Mouse (Mus musculus) limb, embryonic 12.5 days (tissue): ENCODE data around the gene Sbp. TPM values are rescaled to one million over a fixed set of nuclear protein-coding genes. Genes with fewer than 3 reads are reported as not detected.

Source experiments
- ATAC-seq: fragments of 200-750 bp; cut with Nextera tagmentation; 2 replicates; pipeline ENCODE4 v1.8.0; 2017; ENCODE audit warnings: low read depth, moderate TSS enrichment; ENCODE audit not compliant: insufficient number of reproducible peaks, insufficient read depth, low FRiP score, low TSS enrichment
- H3K27ac ChIP-seq: fragments of 300-500 bp; sonication (generic); 2 replicates; pipeline ENCODE4 v1.5.1; 2016; ENCODE audit warnings: mild to moderate bottlenecking, moderate library complexity
- H3K27me3 ChIP-seq: fragments of 300-500 bp; sonication (generic); 2 replicates; pipeline ENCODE4 v1.6.1; 2016; ENCODE audit warnings: mild to moderate bottlenecking, moderate library complexity
- H3K36me3 ChIP-seq: fragments of 300-500 bp; sonication (generic); 2 replicates; pipeline ENCODE4 v1.6.1; 2016; ENCODE audit warnings: mild to moderate bottlenecking, moderate library complexity
- H3K4me1 ChIP-seq: fragments of 300-500 bp; sonication (generic); replicated peaks from 2 replicates; pipeline ENCODE4 v1.6.1; 2016
- H3K4me2 ChIP-seq: fragments of 300-500 bp; sonication (generic); 2 replicates; pipeline ENCODE4 v1.6.1; 2016; ENCODE audit warnings: mild to moderate bottlenecking, moderate library complexity
- H3K4me3 ChIP-seq: fragments of 300-500 bp; sonication (generic); replicated peaks from 2 replicates; pipeline ENCODE4 v1.5.1; 2016; ENCODE audit warnings: mild to moderate bottlenecking
- H3K9ac ChIP-seq: fragments of 300-500 bp; sonication (generic); replicated peaks from 2 replicates; pipeline ENCODE4 v1.6.1; 2016; ENCODE audit warnings: mild to moderate bottlenecking, moderate library complexity
- H3K9me3 ChIP-seq: fragments of 300-500 bp; sonication (generic); 2 replicates; pipeline ENCODE4 v1.6.1; 2016; ENCODE audit warnings: mild to moderate bottlenecking, moderate library complexity
- WGBS: fragments of 180-500 bp; shearing (Covaris S2); methylation state at CpG from one replicate; pipeline ENCODE4 v1.1.7; 2016; 5-methylcytosine and 5-hydroxymethylcytosine counted together
- polyA plus RNA-seq: library from polyadenylated mRNA; unstranded; fragments of >200 nt; fragmentation: Nextera tagmentation; extraction: Ambion mirVana; gene quantifications from 2 replicates; pipeline ENCODE4 v1.2.1, GENCODE M21; 2016

Sbp gene
- polyA plus RNA-seq, 1 experiment from 2014 or later = not detected

DNA sequence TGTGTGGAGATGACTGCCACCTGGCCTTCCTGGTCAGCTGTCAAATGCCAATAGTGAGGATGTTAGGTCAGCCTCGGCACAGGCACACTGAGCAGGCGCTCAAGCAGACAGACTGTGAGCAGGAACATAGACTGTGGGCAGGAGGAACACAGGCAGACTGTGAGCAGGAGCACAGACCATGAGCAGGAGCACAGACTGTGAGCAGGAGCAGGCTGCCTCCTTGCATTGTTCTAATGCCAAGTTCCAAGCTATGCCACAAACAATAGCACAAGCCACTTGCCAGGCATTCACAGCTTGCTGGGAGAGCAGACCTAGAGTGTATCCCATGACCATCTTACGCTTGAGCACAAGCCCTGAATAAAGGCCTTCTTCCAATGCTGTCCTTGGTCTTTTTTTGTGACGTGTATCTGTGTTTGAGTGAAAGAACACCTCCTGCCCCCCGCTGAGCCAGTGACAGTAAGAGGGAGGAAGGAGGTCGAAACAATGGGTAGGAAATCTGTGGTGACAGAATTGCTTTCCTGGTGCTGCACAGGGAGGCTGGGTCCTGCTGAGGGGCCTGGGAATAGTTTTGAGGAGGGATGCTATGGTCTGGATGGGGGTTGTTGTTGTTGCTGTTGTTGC, 24.4 kb downstream of the Sbp start:
- no peak for ATAC-seq
- no peak overlapping the region for H3K4me2 ChIP-seq
- no peak overlapping the region for H3K27ac ChIP-seq
- no peaks in the 10 kb centered on the region for H3K9me3 ChIP-seq
- WGBS = 49% methylated on average over 6 of the region's 6 CpGs
- no peak overlapping the region for H3K4me3 ChIP-seq
- H3K36me3 ChIP-seq = no peaks in the 10 kb centered on the region
- H3K9ac ChIP-seq = no peak overlapping the region
- H3K27me3 ChIP-seq = no peaks in the 10 kb centered on the region
- no peaks in the 10 kb centered on the region for H3K4me1 ChIP-seq

DNA sequence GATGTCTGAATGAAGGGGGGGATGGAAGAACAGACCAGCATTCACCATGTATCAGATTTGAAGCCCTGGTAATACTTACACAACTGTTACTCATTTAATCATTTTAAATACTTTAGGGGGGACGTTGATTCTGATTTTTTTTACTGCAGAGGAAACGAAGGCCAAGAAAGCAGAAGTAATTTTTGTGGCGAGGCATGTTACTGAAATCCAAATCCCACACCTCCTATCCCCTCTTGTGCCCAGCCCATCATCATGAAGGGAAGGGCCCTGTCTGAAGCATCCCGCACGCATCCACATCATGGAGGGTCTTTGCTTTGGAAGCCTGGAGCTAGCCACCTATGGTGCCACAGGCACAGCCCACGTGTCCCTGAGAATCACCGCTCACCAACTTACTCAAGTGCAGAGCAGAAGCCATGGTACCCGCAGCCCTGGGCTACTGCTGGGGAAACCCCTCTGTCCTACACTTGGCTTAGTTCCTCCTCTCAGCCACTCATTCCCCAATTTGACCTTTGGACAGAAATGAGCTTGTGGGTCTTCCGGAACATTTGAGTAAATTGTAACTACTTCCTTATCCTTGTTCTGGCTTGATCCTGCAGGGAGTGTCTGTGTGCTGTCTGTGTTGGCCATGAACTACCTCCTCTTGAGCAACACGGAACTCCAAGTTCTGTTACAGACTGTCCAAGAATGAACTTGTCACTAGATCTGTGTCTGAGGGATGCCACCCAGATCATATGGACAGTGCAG, 25.4 kb downstream of the Sbp start:
- no peaks in the 10 kb centered on the region for H3K9me3 ChIP-seq
- H3K27ac ChIP-seq = no peak overlapping the region
- H3K4me3 ChIP-seq = no peak overlapping the region
- H3K9ac ChIP-seq = no peak overlapping the region
- 81% methylated on average over 10 of the region's 10 CpGs for WGBS
- ATAC-seq = no peak
- no peaks in the 10 kb centered on the region for H3K36me3 ChIP-seq
- no peaks in the 10 kb centered on the region for H3K27me3 ChIP-seq
- no peak overlapping the region for H3K4me2 ChIP-seq
- no peaks in the 10 kb centered on the region for H3K4me1 ChIP-seq

DNA sequence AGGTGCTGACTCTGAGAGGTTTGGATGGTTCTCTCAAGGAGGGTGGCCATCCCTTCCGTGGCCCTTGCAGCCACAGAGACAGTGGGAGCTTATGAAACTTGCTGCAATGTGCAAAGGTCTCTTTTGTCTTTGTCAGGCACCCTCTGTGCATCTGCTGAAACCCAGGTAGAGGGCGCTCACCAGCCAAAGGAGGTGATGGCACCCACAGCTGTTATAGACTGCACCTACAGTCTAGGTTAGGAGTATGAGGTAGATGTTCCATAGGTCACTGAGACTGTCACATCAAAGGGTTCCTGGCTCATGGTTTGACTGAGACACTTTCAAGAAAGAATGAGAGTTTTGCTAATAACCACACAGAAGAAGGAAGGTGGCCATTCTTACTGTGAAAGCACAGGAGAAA, 27.3 kb downstream of the Sbp start:
- ATAC-seq = no peak
- no peak overlapping the region for H3K27ac ChIP-seq
- no peak overlapping the region for H3K4me3 ChIP-seq
- WGBS = 59% methylated on average over 2 of the region's 2 CpGs
- H3K4me1 ChIP-seq = no peaks in the 10 kb centered on the region
- H3K9ac ChIP-seq = no peak overlapping the region
- H3K36me3 ChIP-seq = no peaks in the 10 kb centered on the region
- no peaks in the 10 kb centered on the region for H3K27me3 ChIP-seq
- H3K9me3 ChIP-seq = no peaks in the 10 kb centered on the region
- H3K4me2 ChIP-seq = no peak overlapping the region

DNA sequence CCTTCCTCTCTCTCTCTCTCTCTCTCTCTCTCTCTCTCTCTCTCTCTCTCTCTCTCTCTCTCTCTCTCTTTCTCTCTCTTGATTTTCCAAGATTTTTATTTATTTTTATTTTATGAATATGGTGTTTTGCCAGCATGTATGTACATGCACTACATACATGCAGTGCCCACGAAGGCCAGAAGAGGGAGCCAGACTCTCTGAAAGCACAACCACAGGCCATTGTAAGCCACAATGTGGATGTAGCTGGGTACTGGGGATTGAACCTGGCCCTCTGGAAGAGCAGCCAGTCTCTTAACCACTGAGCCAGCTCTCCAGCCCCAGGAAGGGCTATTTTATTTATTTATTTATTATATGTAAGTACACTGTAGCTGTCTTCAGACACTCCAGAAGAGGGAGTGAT, 27.8 kb downstream of the Sbp start:
- 0% methylated on average over 1 of the region's 1 CpGs for WGBS
- Histone ChIP-seq H3K4me1 (no peaks in the 10 kb centered on the region), H3K9me3 (no peaks in the 10 kb centered on the region), H3K4me3 (no peak overlapping the region), H3K4me2 (no peak overlapping the region), H3K9ac (no peak overlapping the region), H3K27ac (no peak overlapping the region), H3K36me3 (no peaks in the 10 kb centered on the region), H3K27me3 (no peaks in the 10 kb centered on the region)
- ATAC-seq = no peak

DNA sequence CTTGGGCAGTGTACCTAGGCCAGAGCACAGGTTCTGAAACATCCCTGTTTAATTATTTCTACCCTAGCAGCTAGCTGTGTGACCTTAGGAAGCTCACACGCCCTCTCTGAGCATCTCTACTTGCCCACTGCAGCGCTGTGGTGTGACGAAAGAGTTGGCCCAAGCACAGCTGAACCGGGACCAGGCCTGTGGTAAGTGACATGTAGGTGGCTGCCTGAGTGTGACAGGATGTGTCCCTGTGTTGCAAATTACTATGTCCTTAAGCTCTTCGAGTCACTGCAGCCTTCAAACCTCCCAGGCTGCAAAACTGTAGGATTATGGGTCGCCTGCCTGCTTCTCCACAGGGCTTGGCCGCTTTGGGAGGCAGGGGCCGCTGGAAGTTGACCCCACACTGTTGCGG, 29.8 kb downstream of the Sbp start:
- H3K9ac ChIP-seq = no peak overlapping the region
- no peak for ATAC-seq
- H3K4me2 ChIP-seq = no peak overlapping the region
- H3K9me3 ChIP-seq = no peaks in the 10 kb centered on the region
- no peak overlapping the region for H3K4me3 ChIP-seq
- no peaks in the 10 kb centered on the region for H3K27me3 ChIP-seq
- WGBS = 87% methylated on average over 9 of the region's 9 CpGs
- H3K36me3 ChIP-seq = no peaks in the 10 kb centered on the region
- H3K27ac ChIP-seq = no peak overlapping the region
- no peaks in the 10 kb centered on the region for H3K4me1 ChIP-seq

DNA sequence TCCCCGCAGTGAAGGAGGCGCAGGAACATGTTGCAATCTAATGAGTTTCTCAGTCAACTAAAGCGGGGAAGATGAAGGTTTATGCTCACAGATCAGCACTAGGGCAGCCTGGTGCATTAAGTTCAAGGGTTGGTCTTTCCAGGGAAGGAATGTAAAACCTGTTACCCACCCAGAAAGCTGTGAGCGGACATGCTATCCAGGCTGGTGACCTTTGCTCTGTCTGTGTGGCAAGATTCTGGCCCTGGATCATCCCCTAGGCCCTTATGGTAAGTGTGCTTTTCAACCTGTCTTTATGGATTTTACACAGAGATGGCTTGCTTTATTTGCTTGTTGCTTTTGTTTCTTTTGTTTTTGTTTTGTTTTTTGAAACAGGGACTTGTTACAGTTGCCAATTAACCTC, 35.2 kb downstream of the Sbp start:
- H3K36me3 ChIP-seq = no peaks in the 10 kb centered on the region
- H3K4me3 ChIP-seq = no peak overlapping the region
- H3K27ac ChIP-seq = no peak overlapping the region
- H3K27me3 ChIP-seq = no peaks in the 10 kb centered on the region
- no peaks in the 10 kb centered on the region for H3K4me1 ChIP-seq
- 87% methylated on average over 4 of the region's 4 CpGs for WGBS
- ATAC-seq = no peak
- H3K4me2 ChIP-seq = no peak overlapping the region
- H3K9ac ChIP-seq = no peak overlapping the region
- no peaks in the 10 kb centered on the region for H3K9me3 ChIP-seq

DNA sequence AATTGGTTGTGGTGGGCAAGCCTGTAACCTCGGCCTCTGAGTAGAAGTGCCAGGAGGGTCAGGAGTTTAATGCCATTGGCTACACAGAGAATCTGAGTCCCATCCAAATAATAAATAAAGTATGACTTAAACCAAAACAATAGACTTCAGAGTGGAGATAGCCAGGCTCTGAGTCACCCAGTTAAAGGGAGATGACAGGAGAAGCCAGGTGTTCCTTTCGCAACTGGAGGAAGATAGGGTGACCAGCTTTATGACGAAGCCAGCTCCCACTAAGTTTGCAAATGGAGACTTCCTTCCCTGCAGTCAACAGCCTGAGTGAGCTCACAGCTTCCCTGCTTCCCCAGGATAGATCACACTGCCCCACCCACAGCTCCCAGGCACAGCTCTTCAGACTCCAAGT, 38.0 kb downstream of the Sbp start:
- no peak overlapping the region for H3K27ac ChIP-seq
- H3K4me1 ChIP-seq = no peaks in the 10 kb centered on the region
- ATAC-seq = no peak
- no peak overlapping the region for H3K4me2 ChIP-seq
- H3K36me3 ChIP-seq = no peaks in the 10 kb centered on the region
- 66% methylated on average over 3 of the region's 3 CpGs for WGBS
- H3K9ac ChIP-seq = no peak overlapping the region
- no peaks in the 10 kb centered on the region for H3K27me3 ChIP-seq
- H3K4me3 ChIP-seq = no peak overlapping the region
- no peaks in the 10 kb centered on the region for H3K9me3 ChIP-seq

DNA sequence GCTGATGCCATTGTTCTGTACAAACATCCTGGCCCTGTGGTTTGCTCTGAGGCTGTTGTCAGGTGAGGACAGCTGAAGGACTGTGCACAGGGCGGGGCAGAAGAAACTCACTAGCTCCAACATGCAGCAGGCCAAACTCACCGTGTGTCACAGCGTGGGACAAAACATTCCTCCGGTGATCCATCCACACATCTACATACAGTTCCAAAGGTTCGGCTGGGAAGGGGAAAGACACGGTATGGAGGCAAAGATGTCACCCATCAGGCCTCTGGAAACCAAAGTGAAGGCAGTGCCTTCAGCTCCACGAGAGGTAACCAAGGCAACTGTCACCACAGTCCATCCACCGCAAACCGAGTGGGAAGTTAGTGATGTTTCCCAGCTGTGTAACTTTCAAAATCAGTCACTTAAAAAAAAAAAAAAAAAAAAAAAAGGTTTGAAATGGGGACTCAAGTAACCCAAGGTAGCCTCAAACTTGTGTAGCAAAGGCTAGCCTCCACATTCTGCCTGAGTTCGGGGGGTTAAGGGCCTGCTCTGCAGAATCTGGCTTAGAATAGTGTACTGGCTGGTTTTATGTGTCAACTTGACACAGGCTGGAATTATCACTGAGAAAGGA, 38.9 kb downstream of the Sbp start, which contains the start of gene Prss30:
TSS of gene Prss30 (minus strand) at position 270 of the 613 bp plus-strand sequence.
- Histone ChIP-seq H3K36me3 (no peaks in the 10 kb centered on the region), H3K27me3 (no peaks in the 10 kb centered on the region), H3K4me2 (no peak within 1 kb of the TSS), H3K4me3 (no peak within 1 kb of the TSS), H3K9me3 (no peaks in the 10 kb centered on the region), H3K27ac (no peak within 1 kb of the TSS), H3K4me1 (no peaks in the 10 kb centered on the region), H3K9ac (no peak within 1 kb of the TSS)
- 82% methylated on average over 10 of the region's 10 CpGs for WGBS
- ATAC-seq = no peak

DNA sequence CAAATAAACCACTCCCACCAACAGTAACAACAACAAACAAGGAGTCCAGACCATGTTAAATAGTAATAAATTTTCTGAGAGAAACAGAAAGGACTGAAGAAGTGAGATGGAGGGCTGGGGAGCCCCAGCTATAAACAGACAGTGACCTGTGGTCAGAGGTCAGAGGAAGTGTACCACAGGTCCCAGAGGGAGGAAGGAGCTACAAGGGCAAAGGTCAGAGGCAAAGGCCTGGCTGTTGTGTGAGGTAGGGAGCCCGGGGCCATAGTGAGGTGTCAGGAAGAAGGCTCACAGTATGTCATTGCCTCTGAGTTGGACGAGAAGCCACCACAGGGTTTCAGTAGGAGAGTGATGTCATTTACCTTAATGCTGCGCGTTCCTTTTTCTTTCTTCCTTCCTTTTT, 41.4 kb downstream of the Sbp start:
- Histone ChIP-seq H3K27me3 (no peaks in the 10 kb centered on the region), H3K27ac (no peak overlapping the region), H3K4me2 (no peak overlapping the region), H3K36me3 (no peaks in the 10 kb centered on the region), H3K9me3 (no peaks in the 10 kb centered on the region), H3K4me3 (no peak overlapping the region), H3K4me1 (no peaks in the 10 kb centered on the region), H3K9ac (no peak overlapping the region)
- WGBS = 45% methylated on average over 4 of the region's 4 CpGs
- ATAC-seq = no peak

DNA sequence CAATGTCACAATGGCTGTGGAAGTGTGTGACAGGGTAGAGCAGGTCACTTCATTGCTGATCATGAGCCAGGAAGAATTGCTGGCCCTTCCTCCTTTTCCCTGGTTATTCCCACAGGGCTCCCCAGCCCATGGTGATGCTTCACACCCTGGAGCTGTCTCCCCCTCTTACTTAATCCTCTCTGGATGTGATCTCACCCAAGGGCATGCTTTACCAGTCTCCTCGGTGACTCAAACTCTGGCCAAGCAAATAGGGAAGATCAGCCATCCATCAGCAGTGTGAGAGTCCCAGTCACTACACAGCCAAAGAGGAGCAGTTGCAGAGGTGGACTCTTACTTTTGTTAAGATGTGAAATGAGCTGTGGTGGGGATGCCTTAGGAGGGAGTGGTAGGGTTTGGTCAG, 43.5 kb downstream of the Sbp start:
- H3K36me3 ChIP-seq = no peaks in the 10 kb centered on the region
- H3K9me3 ChIP-seq = no peaks in the 10 kb centered on the region
- WGBS = 89% methylated on average over 1 of the region's 1 CpGs
- H3K4me1 ChIP-seq = no peaks in the 10 kb centered on the region
- no peak overlapping the region for H3K27ac ChIP-seq
- no peaks in the 10 kb centered on the region for H3K27me3 ChIP-seq
- no peak overlapping the region for H3K9ac ChIP-seq
- ATAC-seq = no peak
- no peak overlapping the region for H3K4me2 ChIP-seq
- no peak overlapping the region for H3K4me3 ChIP-seq

DNA sequence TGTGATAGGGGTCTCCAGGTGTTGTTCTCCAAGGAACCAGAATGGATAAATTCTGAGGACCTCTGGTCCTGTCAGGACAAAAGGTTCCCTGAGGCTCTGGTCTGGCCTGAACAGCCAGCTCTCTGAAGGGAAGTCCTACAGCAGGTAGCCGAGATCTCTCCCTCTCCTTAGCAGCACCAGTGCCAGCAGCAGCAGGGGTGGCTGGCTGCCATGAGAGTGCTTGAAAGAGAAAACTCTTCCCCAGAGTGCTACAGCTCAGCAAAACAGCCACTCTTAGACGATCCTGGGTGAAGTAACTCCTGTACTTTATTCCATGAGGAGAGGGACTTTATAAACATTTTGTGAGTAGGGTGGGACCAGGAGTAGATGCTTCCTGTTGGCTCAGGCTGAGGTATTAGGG, 48.3 kb downstream of the Sbp start:
- Histone ChIP-seq H3K27ac (no peak overlapping the region), H3K9me3 (no peaks in the 10 kb centered on the region), H3K9ac (no peak overlapping the region), H3K4me2 (no peak overlapping the region), H3K27me3 (peaks cover 5% of the 10 kb centered on the region; the same call in 1 of the 2 replicates), H3K4me3 (no peak overlapping the region), H3K4me1 (peaks cover 8% of the 10 kb centered on the region; the same call in 1 of the 2 replicates), H3K36me3 (no peaks in the 10 kb centered on the region)
- ATAC-seq = no peak
- WGBS = 41% methylated on average over 2 of the region's 2 CpGs
